9 mouse cellular contexts compared by ENCODE assay signal in the genomic region with DNA sequence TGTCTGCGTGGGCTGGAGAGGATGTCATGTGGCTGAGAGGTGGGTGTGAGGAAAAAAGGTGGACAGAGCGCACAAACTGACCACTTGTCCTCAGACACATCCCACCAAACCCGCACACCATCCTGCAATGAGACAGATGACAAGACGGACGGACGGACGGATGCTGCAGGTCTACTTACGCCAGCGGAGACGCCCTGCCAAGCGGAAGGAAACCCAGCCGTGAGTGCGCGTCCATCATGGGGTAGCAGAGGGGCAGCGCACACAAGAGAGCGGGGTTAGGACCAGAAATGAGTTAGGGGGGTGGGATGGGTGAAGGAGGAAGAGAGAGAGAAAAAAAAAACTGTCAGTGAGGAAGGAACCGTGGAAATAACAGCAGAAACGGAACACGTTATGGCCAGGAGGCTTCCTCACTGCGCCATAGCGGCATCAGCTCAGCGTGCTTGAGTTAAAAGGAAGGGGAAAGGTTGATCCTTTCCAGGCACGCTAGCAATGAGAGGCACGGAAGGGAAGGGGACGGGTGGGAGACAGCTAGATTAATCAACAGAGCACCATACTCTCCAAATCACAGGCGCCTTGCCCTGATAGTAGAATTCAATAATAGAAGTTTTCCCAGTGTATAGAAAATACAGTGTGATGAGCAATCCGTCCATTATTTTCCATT. TPM values are rescaled to one million over a fixed set of nuclear protein-coding genes. Genes with fewer than 3 reads are reported as not detected.
DNase-seq lines count a peak whose midpoint lies in the region; ATAC-seq and TF ChIP-seq lines count a peak whose summit lies in the region.
"Had no signal": no experiment of that assay in that cellular context is flagged by ENCODE, and none has a peak within 500 bp of the region (broad histone marks: within the 10 kb centered on the region; RNA-seq: fewer than 3 reads in every experiment).

No protein-coding gene starts in this region.

- H3K4me3 ChIP-seq in layer of hippocampus, adult 2 months, result peak overlapping the region; percentile 46
- H3K4me3 ChIP-seq in embryonic facial prominence, embryonic 14.5 days (ENCODE audit: low read depth, low read length), result peak overlapping the region; percentile 26
- H3K4me3 ChIP-seq in hindbrain, embryonic 16.5 days (ENCODE audit: low read length), result peak overlapping the region; percentile 41
- peak overlapping the region; percentile 24 for H3K4me3 ChIP-seq in neural tube, embryonic 12.5 days

- no peak for TF ChIP-seq CTCF in layer of hippocampus, adult 2 months (conservative IDR thresholded peaks at IDR 0.05)

- peak overlapping the region; percentile 67 for H3K4me2 ChIP-seq in embryonic facial prominence, embryonic 14.5 days (ENCODE audit: low read depth, low read length)
- peak overlapping the region; percentile 67 for H3K4me2 ChIP-seq in hindbrain, embryonic 16.5 days (ENCODE audit: low read length)
- H3K4me2 ChIP-seq in neural tube, embryonic 12.5 days (replicated peaks), result peak overlapping the region; percentile 58

- peak overlapping the region; percentile 37; the same call in 1 of the 2 replicates for H3K9ac ChIP-seq in embryonic facial prominence, embryonic 14.5 days (ENCODE audit: low read depth, low read length)
- H3K9ac ChIP-seq in hindbrain, embryonic 16.5 days (ENCODE audit: low read depth, low read length), result peak overlapping the region; percentile 59
- no peak overlapping the region for H3K9ac ChIP-seq in neural tube, embryonic 12.5 days

- H3K27ac ChIP-seq in layer of hippocampus, adult 2 months, result peak overlapping the region; percentile 61
- H3K27ac ChIP-seq in embryonic facial prominence, embryonic 14.5 days (replicated peaks; ENCODE audit: low read depth, low read length), result no peak overlapping the region
- H3K27ac ChIP-seq in hindbrain, embryonic 16.5 days (ENCODE audit: low read depth, low read length), result no peak overlapping the region
- H3K27ac ChIP-seq in neural tube, embryonic 12.5 days, result no peak overlapping the region

- DNase-seq in layer of hippocampus, adult 2 months (ENCODE audit: low spot score in 2 of 2), result no peak
- no peak for DNase-seq in layer of hippocampus, postnatal 36 days
- no peak for DNase-seq in embryonic facial prominence, embryonic 14.5 days (ENCODE audit: low spot score)
- no peak for DNase-seq in left cerebral cortex, postnatal 14 days (ENCODE audit: low spot score in 2 of 2)
- DNase-seq in adrenal gland, adult 8-10 months, result no peak

- intact Hi-C loops in left cerebral cortex, postnatal 14 days (cut with DNase I), result loop anchor here (1.0 to 10.0 kb wide), 4 partner anchors 112 to 485 kb away; partner anchors contain the start of gene Anxa8

- no peaks in the 10 kb centered on the region for H3K9me3 ChIP-seq in embryonic facial prominence, embryonic 14.5 days (ENCODE audit: control insufficient read depth, low read length)
- no peaks in the 10 kb centered on the region for H3K9me3 ChIP-seq in hindbrain, embryonic 16.5 days (ENCODE audit: control insufficient read depth, low read length)
- no peaks in the 10 kb centered on the region for H3K9me3 ChIP-seq in neural tube, embryonic 12.5 days

- H3K4me1 ChIP-seq in embryonic facial prominence, embryonic 14.5 days (ENCODE audit: control insufficient read depth, insufficient read depth, low read length), result peaks cover 30% of the 10 kb centered on the region
- H3K4me1 ChIP-seq in hindbrain, embryonic 16.5 days (ENCODE audit: control insufficient read depth, insufficient read depth, low read depth, low read length), result no peaks in the 10 kb centered on the region
- H3K4me1 ChIP-seq in neural tube, embryonic 12.5 days, result no peaks in the 10 kb centered on the region

- no peak for ATAC-seq in embryonic facial prominence, embryonic 14.5 days (ENCODE audit: low read depth)
- ATAC-seq in hindbrain, embryonic 16.5 days, result peak; percentile 19; the same call in 1 of the 2 replicates
- no peak for ATAC-seq in neural tube, embryonic 12.5 days (ENCODE audit: low FRiP score, low read depth)
- ATAC-seq in granulocyte monocyte progenitor cell, adult 5-6 weeks (replicated peaks; ENCODE audit: poor library complexity, severe bottlenecking), result no peak

- H3K36me3 ChIP-seq in embryonic facial prominence, embryonic 14.5 days (ENCODE audit: control insufficient read depth, insufficient read depth, low read length), result no peaks in the 10 kb centered on the region
- H3K36me3 ChIP-seq in hindbrain, embryonic 16.5 days (ENCODE audit: control insufficient read depth, insufficient read depth, low read length), result no peaks in the 10 kb centered on the region
- H3K36me3 ChIP-seq in neural tube, embryonic 12.5 days, result no peaks in the 10 kb centered on the region

- WGBS in embryonic facial prominence, embryonic 14.5 days, result 23% methylated on average over 27 of the region's 27 CpGs
- WGBS in hindbrain, embryonic 16.5 days, result 30% methylated on average over 27 of the region's 27 CpGs
- whole genome bisulfite sequencing in neural tube, embryonic 12.5 days, result 41% methylated on average over 27 of the region's 27 CpGs

- no peaks in the 10 kb centered on the region for H3K27me3 ChIP-seq in embryonic facial prominence, embryonic 14.5 days (replicated peaks; ENCODE audit: control insufficient read depth, insufficient read depth, low read length)
- H3K27me3 ChIP-seq in hindbrain, embryonic 16.5 days (replicated peaks; ENCODE audit: control insufficient read depth, insufficient read depth, low read length), result no peaks in the 10 kb centered on the region; the same call in 1 of the 2 replicates
- no peaks in the 10 kb centered on the region; the same call in 1 of the 2 replicates for H3K27me3 ChIP-seq in neural tube, embryonic 12.5 days (replicated peaks)

RNA-seq across cellular contexts. Expression of gene Ldb3, which starts 18.8 kb away (rescaled TPM):
- 1 to 10 TPM; 3.3 to 4.0 TPM for total RNA-seq in layer of hippocampus, adult 2 months (2021)
- 1 to 10 TPM; 3.4 to 4.0 TPM for total RNA-seq in layer of hippocampus, postnatal 36 days (2021)
- 58.3 and 86.4 TPM in 2 replicates for polyA plus RNA-seq in embryonic facial prominence, embryonic 14.5 days (2014; fragmentation: Nextera tagmentation; extraction: Ambion mirVana)
- 1.2 and 5.6 TPM in 2 replicates for polyA plus RNA-seq in hindbrain, embryonic 16.5 days (2015; fragmentation: Nextera tagmentation; extraction: Ambion mirVana)
- 1.2 and 1.9 TPM in 2 replicates for polyA plus RNA-seq in neural tube, embryonic 12.5 days (2016; fragmentation: Nextera tagmentation; extraction: Ambion mirVana)
- total RNA-seq in granulocyte monocyte progenitor cell, adult 5-6 weeks (2014; fragmentation: Nextera tagmentation), result not detected in 2 replicates
- not detected in 2 replicates for total RNA-seq in granulocyte monocyte progenitor cell, adult 5-6 weeks (2017)
- 1 to 10 TPM; 1.3 to 1.6 TPM for total RNA-seq in left cerebral cortex, postnatal 14 days (2021)
- under 1 TPM; 0.35 to 0.98 (median 0.69) TPM for total RNA-seq in adrenal gland, adult 8-10 months (2022)
- total RNA-seq: megakaryocyte-erythroid progenitor cell, adult 5-6 weeks had no signal

RNA-seq across cellular contexts. Expression of gene Opn4, which starts 30.3 kb away (rescaled TPM):
- total RNA-seq in layer of hippocampus, adult 2 months (2021), result not detected
- not detected for total RNA-seq in layer of hippocampus, postnatal 36 days (2021)
- polyA plus RNA-seq in embryonic facial prominence, embryonic 14.5 days (2014; fragmentation: Nextera tagmentation; extraction: Ambion mirVana), result 0.77 and 1.00 TPM in 2 replicates
- polyA plus RNA-seq in hindbrain, embryonic 16.5 days (2015; fragmentation: Nextera tagmentation; extraction: Ambion mirVana), result 0.27 TPM in 1 of 2 replicates, not detected in the other
- not detected in 2 replicates for polyA plus RNA-seq in neural tube, embryonic 12.5 days (2016; fragmentation: Nextera tagmentation; extraction: Ambion mirVana)
- not detected in 2 replicates for total RNA-seq in granulocyte monocyte progenitor cell, adult 5-6 weeks (2014; fragmentation: Nextera tagmentation)
- total RNA-seq in granulocyte monocyte progenitor cell, adult 5-6 weeks (2017), result not detected in 2 replicates
- not detected for total RNA-seq in left cerebral cortex, postnatal 14 days (2021)
- total RNA-seq in adrenal gland, adult 8-10 months (2022), result under 1 TPM in 2 of 4 experiments, not detected in 2; 0.14 to 0.23 TPM
- total RNA-seq: megakaryocyte-erythroid progenitor cell, adult 5-6 weeks had no signal

RNA-seq across cellular contexts. Expression of gene 9230112D13Rik, which starts 47.1 kb away (rescaled TPM):
- not detected for total RNA-seq in layer of hippocampus, adult 2 months (2021)
- total RNA-seq in layer of hippocampus, postnatal 36 days (2021), result not detected
- not detected in 2 replicates for polyA plus RNA-seq in embryonic facial prominence, embryonic 14.5 days (2014; fragmentation: Nextera tagmentation; extraction: Ambion mirVana)
- polyA plus RNA-seq in hindbrain, embryonic 16.5 days (2015; fragmentation: Nextera tagmentation; extraction: Ambion mirVana), result not detected in 2 replicates
- polyA plus RNA-seq in neural tube, embryonic 12.5 days (2016; fragmentation: Nextera tagmentation; extraction: Ambion mirVana), result not detected in 2 replicates
- not detected in 2 replicates for total RNA-seq in granulocyte monocyte progenitor cell, adult 5-6 weeks (2014; fragmentation: Nextera tagmentation)
- not detected in 2 replicates for total RNA-seq in granulocyte monocyte progenitor cell, adult 5-6 weeks (2017)
- not detected for total RNA-seq in left cerebral cortex, postnatal 14 days (2021)
- total RNA-seq in adrenal gland, adult 8-10 months (2022), result not detected
- total RNA-seq: megakaryocyte-erythroid progenitor cell, adult 5-6 weeks had no signal
